Mouse (Mus musculus): ENCODE data around the gene Lzts3. TPM values are rescaled to one million over a fixed set of nuclear protein-coding genes. Genes with fewer than 3 reads are reported as not detected.

Lzts3 gene
- 1.9 and 3.1 TPM in 2 replicates for polyA plus RNA-seq (2015; fragmentation: Nextera tagmentation; extraction: Ambion mirVana)

DNA sequence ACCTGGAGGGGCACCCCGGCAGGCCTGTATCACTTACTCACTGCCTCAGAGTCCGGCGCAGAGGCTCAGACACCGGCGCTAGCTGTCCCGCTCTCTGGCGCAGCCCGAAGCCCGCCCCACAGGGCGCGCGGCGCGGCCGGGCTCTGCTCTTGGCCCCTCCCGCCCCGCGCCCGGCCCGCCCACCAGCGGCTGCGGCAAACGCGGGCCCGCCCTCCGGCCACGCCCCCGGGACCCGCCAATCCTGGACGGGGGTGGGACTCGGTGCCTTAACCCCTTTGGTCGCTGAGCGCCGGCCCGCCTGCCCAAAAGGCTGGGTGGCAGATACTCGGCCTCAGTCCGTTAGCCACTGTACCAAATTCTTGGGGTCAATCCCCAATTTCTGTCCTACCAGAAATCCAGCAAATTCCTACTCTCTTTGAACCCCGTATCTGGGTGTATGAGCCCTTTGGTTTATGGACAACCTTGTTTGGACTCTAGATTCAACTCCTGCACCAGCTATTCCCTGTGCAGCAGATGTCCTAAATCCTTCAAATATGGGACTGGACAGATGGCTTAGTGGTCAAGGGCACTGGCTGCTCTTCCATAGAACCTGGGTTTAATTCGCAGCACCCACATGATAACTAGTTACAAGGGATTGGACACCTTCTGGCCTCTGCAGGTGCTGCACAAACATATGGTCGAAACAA lies at the start of gene Lzts3:
Lzts3 (minus strand) TSS at position 120 of the 686 bp plus-strand sequence.

DNA sequence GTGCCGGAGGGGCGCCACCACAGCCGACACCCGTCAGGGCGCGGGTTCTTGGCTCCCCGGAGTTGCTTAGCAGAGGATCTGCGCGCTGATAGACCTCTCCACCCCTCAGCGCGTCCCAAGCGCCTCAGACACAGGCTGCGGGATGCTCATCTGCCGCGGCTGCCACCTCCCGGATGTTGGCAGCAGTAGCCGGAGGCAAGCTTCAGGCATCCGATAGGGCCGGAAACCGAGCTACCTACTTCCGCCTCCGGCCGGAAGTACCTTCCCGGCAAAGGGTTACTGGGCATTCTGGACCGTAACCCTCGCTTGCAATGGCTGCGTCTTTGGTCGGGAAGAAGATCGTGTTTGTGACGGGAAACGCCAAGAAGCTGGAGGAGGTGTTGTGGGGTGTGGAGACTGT lies 25.0 kb upstream of the Lzts3 start, which contains the start of gene Itpa:
Itpa (plus strand) TSS at position 52 of the 400 bp plus-strand sequence.

DNA sequence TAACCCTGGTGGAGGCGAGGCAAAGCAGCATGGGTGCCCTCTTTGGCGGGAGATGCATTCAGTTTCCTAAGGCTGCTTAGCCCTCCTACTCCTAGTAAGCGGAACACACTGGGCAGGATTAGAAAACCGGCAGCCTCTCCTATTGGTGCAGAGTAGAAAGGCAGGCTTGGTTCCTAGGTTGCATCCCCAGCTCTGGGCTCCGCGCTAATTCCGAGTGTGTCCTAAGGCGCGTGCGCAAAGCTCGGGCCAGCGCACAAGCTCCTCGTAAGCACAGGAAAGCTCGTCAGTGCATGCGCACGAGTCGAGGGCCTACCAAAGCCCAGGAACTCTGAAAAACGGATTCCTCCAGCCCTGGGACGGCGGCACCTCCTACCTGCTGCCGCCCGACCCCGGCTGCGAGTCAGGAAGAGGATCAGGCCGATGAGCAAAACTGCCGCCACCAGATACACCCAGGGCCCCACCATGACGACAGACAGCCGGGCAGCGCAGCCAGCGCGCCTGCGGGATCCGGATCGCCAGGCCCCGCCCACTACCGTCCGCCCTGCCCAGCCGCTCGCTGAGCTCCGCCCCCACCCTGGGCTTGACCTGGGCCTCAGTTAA lies 21.6 kb upstream of the Lzts3 start, which contains the start of gene Ddrgk1:
Ddrgk1 (minus strand) TSS at position 558 of the 600 bp plus-strand sequence.

DNA sequence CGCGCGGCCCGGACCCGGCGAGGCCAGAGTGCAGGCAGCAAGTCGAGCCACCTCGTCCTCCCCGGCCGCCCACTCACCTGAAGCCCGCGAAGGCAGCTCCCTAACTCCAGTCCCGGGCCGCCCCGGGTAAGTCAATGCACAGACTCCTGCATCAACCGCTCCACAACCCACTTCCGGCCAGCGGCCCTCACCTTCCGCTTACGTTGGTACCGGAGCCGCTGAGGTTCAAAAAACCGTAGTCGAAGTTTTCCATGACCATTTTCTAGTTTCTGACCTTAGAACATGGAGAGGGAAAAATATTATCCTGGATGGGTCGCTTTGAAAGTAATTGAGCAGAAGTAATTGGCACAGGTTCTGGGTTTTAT lies 12.8 kb downstream of the Lzts3 start, which contains the start of the genes Fastkd5 and Ubox5:
Fastkd5 (minus strand) TSS at position 189 of the 365 bp plus-strand sequence.
Ubox5 (minus strand) TSS at position 200 of the 365 bp plus-strand sequence.

Other genes with a start within 250 kb of the Lzts3 start
- 26.7 and 37.1 TPM in 2 replicates for gene Cpxm1, start 245.2 kb downstream of the Lzts3 start, polyA plus RNA-seq (2015; fragmentation: Nextera tagmentation; extraction: Ambion mirVana)
- not detected in 2 replicates for gene Gm28372, start 237.6 kb downstream of the Lzts3 start, polyA plus RNA-seq (2015; fragmentation: Nextera tagmentation; extraction: Ambion mirVana)
- gene 1700020A23Rik, start 237.5 kb downstream of the Lzts3 start, polyA plus RNA-seq (2015; fragmentation: Nextera tagmentation; extraction: Ambion mirVana) = 0.39 TPM in 1 of 2 replicates, not detected in the other
- gene Tmem239, start 236.3 kb downstream of the Lzts3 start, polyA plus RNA-seq (2015; fragmentation: Nextera tagmentation; extraction: Ambion mirVana) = 0.10 TPM in 1 of 2 replicates, not detected in the other
- 39.7 and 58.6 TPM in 2 replicates for gene Vps16, start 218.5 kb downstream of the Lzts3 start, polyA plus RNA-seq (2015; fragmentation: Nextera tagmentation; extraction: Ambion mirVana)
- gene Pced1a, start 218.1 kb downstream of the Lzts3 start, polyA plus RNA-seq (2015; fragmentation: Nextera tagmentation; extraction: Ambion mirVana) = 8.3 and 11.9 TPM in 2 replicates
- gene Ptpra, start 192.5 kb downstream of the Lzts3 start, polyA plus RNA-seq (2015; fragmentation: Nextera tagmentation; extraction: Ambion mirVana) = 81.1 and 88.3 TPM in 2 replicates
- gene Mrps26, start 79.1 kb downstream of the Lzts3 start, polyA plus RNA-seq (2015; fragmentation: Nextera tagmentation; extraction: Ambion mirVana) = 69.6 and 92.3 TPM in 2 replicates
- gene Oxt, start 66.6 kb downstream of the Lzts3 start, polyA plus RNA-seq (2015; fragmentation: Nextera tagmentation; extraction: Ambion mirVana) = 0.25 and 0.28 TPM in 2 replicates
- not detected in 2 replicates for gene Avp, start 60.2 kb downstream of the Lzts3 start, polyA plus RNA-seq (2015; fragmentation: Nextera tagmentation; extraction: Ambion mirVana)
- gene Fastkd5, start 12.8 kb downstream of the Lzts3 start, polyA plus RNA-seq (2015; fragmentation: Nextera tagmentation; extraction: Ambion mirVana) = 5.9 and 7.2 TPM in 2 replicates
- 5.8 and 7.4 TPM in 2 replicates for gene Ubox5, start 12.8 kb downstream of the Lzts3 start, polyA plus RNA-seq (2015; fragmentation: Nextera tagmentation; extraction: Ambion mirVana)
- 107 and 142 TPM in 2 replicates for gene Ddrgk1, start 21.9 kb upstream of the Lzts3 start, polyA plus RNA-seq (2015; fragmentation: Nextera tagmentation; extraction: Ambion mirVana)
- gene Itpa, start 24.8 kb upstream of the Lzts3 start, polyA plus RNA-seq (2015; fragmentation: Nextera tagmentation; extraction: Ambion mirVana) = 117 and 163 TPM in 2 replicates
- gene Slc4a11, start 54.7 kb upstream of the Lzts3 start, polyA plus RNA-seq (2015; fragmentation: Nextera tagmentation; extraction: Ambion mirVana) = 0.47 and 2.6 TPM in 2 replicates